In genomic region chr1:132977402-132977801, GRCm38 (mm10) we compare ENCODE assay signal across 17 mouse cellular contexts.
"Had no signal": no experiment of that assay in that cellular context is flagged by ENCODE, and none has a peak within 500 bp of the region (broad histone marks: within the 10 kb centered on the region; RNA-seq: fewer than 3 reads in every experiment).

No protein-coding gene starts in this region.

- H3K27me3 ChIP-seq: liver, embryonic 13.5 days; lung, embryonic 15.5 days; midbrain, embryonic 15.5 days; neural tube, embryonic 15.5 days had no signal

- H3K27ac ChIP-seq: left cerebral cortex, adult 2 months; limb, embryonic 12.5 days; liver, embryonic 13.5 days; lung, embryonic 15.5 days; macrophage; midbrain, embryonic 15.5 days; neural tube, embryonic 15.5 days had no signal

- DNase-seq: kidney, postnatal 25 days; liver; liver, embryonic 13.5 days; liver, postnatal 0 days; lung, postnatal 14 days; right cerebral cortex, adult 18-20 months; right cerebral cortex, postnatal 25 days; thymus, adult 2 months; thymus, postnatal 25 days had no signal

- H3K4me3 ChIP-seq: left cerebral cortex, adult 2 months; limb, embryonic 12.5 days; liver, embryonic 13.5 days; lung, embryonic 15.5 days; megakaryocyte, embryonic 14.5 days; midbrain, embryonic 15.5 days; neural tube, embryonic 15.5 days had no signal

- H3K4me1 ChIP-seq: limb, embryonic 12.5 days; liver, embryonic 13.5 days; lung, embryonic 15.5 days; midbrain, embryonic 15.5 days; neural tube, embryonic 15.5 days had no signal

- H3K36me3 ChIP-seq: midbrain, embryonic 15.5 days; neural tube, embryonic 15.5 days had no signal

- ATAC-seq: liver, postnatal 0 days; midbrain, embryonic 15.5 days had no signal

- H3K9ac ChIP-seq: limb, embryonic 12.5 days; liver, embryonic 13.5 days; liver, postnatal 0 days; lung, embryonic 15.5 days; midbrain, embryonic 15.5 days; neural tube, embryonic 15.5 days had no signal

- H3K4me2 ChIP-seq: limb, embryonic 12.5 days; liver, embryonic 13.5 days; lung, embryonic 15.5 days; midbrain, embryonic 11.5 days; midbrain, embryonic 15.5 days; neural tube, embryonic 15.5 days had no signal

- H3K9me3 ChIP-seq: limb, embryonic 12.5 days; liver, embryonic 13.5 days; lung, embryonic 15.5 days; megakaryocyte, embryonic 14.5 days; midbrain, embryonic 15.5 days; neural tube, embryonic 15.5 days had no signal
